Mouse (Mus musculus) liver, adult 2 months (tissue): ENCODE results near the gene Peg10.

Experiments used
- CTCF ChIP-seq: fragments of 200-500 bp; IDR thresholded peaks from 2 replicates; pipeline ENCODE4 v1.5.1; 2011; ENCODE audit warnings: low read depth, low read length, control low read depth
- POLR2A ChIP-seq: fragments of 200-500 bp; IDR thresholded peaks from 2 replicates; pipeline ENCODE4 v1.6.1; 2011; ENCODE audit warnings: low read length, control low read depth; ENCODE audit not compliant: insufficient read depth; ENCODE audit errors: extremely low read depth

GRCm38 (mm10) chr6:4716171-4716570 is 30.9 kb upstream of the Peg10 start:
- TF ChIP-seq CTCF (no peak), POLR2A (no peak)
